Mouse (Mus musculus) adrenal gland (tissue): ENCODE results near the gene Cox8b.

Source experiments
- intact Hi-C: fragments of 180-260 bp; cut with DNase I; formaldehyde crosslinking; loops from one replicate; pipeline ENCODE4 v1.15.1; 2025

The Cox8b gene

DNA sequence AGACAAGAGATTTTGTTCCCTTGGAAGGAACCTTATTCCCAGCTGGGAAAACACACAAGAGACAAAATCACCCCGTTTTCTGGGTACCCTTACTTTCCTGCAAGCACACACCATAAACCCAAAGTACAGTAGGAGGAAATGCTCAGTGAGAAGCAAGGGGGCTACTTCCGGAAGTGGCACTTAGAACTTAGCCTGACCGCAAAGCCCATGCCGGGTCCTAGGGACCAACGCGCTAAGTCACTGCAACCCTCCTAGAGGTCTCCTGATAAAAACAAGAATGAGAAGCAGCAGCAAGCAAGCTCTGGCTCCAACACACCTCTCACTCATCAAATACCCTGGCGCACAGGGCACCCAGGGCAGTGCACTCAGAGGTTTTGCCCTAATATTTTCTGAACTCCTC is 20.9 kb downstream of the Cox8b start:
- intact Hi-C loops: no loop called here

DNA sequence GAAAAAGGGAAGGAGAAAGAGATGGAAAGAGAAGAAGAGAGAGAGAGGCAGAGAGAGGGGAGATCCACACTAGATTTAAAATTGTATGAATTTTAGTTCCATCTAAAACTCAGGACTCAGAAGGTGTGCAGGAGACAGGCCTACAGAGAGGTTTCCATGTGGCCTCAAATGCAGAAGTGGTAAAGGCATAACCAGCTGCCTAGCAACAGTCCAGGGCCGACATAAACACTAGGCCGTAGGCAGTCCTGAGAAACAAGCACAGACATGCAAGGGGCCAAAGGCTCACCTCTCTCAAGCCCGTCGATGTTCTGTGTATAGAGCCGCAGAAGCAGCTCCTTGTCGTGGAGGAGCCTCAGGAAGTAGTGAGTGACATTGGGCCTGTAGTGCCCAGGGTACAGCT is 22.9 kb downstream of the Cox8b start:
- intact Hi-C loops: no loop called here

DNA sequence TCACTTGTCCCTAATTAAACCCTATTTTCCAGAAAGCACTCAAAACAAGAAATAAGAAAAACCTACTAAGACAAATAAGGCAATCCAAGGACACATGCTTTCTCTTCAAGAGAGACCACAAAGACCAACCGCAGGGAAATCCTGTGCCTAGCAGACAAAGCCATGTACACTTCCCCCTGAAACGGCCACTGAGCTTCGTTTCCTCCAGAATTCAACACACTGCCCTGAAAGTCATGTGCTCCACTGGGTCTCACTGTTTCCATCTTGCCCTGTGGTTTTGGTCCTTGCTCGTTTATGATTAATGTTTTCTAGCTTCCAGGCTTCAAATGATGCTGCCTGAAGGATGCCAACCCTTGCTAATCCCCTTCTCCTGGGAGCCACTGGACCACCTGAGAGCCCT is 26.0 kb downstream of the Cox8b start:
- intact Hi-C loops: no loop called here

DNA sequence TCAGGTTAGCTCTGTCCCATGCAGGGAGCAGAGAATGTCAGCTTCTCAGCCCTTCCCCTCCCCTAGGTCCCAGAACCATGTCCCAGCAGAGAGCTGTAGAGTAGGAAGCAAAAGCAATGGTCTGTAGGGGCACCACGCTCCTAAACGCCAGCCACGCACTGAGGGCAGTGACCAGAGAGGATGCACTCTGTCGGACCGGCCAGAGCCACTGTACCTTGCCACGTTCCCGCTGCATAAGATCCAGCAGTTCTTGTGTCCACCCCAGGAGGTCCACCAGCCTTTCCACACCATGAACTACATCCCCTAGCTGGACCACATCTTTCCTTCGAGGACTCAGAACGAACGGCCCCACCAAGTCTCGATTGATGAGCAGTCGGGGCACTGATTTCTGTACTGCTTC is 35.5 kb downstream of the Cox8b start:
- intact Hi-C loops: no loop called here

DNA sequence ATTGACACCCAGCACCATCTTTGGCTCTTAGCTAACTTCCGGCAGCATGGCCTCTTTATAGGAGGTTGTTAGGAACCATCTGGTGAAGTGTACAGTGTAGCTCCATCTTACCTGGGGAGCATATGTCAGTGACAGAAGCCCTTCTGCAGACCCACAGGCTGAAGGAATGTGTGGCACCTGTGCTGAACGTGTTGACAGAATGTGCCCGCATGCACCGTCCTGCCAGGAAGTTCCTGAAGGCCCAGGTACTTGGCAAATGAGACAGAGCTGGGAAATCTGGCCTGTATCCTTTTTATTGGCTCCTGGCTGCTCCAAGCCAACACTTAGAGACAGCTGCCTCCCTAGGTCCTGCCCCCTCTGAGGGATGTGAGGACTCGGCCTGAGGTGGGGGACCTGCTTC is 39.5 kb downstream of the Cox8b start:
- intact Hi-C loops: no loop called here

DNA sequence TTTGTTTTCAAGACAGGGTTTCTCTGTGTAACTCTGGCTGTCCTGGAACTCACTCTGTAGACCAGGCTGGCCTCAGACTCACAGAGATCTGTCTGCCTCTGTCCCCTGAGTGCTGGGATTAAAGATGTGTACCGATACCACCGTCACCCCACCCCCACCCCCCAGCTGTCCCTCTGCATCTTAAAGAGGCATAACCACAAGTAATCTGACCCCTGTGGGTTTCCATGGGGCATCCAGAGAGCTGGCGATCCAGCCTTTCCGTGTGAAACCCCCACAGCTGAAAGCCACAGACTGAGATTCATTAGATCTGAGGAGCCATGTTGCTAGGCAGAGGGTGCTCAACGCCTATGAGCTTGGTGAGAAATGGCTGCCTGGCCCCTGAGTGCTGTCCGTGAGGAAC is 40.2 kb downstream of the Cox8b start:
- intact Hi-C loops: no loop called here

DNA sequence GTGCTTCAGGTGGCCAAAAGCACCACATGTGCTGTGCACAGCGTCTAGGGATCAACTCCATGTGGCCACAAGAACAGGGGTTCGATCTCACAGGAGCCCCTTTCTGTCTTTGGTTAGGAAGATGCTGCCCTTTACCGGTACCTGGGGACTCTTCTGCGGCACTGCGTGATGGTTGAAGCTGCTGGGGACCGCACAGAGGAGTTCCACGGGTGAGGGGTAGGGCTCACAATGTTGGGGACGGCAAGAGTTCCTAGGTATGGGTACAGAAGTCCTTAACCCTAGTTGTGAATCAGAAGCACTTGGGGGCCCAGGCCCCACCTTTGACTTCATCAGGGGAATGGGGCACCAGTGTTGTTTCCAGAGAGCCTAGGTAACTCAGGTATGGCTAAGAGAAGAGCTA is 41.5 kb downstream of the Cox8b start:
- intact Hi-C loops: no loop called here

DNA sequence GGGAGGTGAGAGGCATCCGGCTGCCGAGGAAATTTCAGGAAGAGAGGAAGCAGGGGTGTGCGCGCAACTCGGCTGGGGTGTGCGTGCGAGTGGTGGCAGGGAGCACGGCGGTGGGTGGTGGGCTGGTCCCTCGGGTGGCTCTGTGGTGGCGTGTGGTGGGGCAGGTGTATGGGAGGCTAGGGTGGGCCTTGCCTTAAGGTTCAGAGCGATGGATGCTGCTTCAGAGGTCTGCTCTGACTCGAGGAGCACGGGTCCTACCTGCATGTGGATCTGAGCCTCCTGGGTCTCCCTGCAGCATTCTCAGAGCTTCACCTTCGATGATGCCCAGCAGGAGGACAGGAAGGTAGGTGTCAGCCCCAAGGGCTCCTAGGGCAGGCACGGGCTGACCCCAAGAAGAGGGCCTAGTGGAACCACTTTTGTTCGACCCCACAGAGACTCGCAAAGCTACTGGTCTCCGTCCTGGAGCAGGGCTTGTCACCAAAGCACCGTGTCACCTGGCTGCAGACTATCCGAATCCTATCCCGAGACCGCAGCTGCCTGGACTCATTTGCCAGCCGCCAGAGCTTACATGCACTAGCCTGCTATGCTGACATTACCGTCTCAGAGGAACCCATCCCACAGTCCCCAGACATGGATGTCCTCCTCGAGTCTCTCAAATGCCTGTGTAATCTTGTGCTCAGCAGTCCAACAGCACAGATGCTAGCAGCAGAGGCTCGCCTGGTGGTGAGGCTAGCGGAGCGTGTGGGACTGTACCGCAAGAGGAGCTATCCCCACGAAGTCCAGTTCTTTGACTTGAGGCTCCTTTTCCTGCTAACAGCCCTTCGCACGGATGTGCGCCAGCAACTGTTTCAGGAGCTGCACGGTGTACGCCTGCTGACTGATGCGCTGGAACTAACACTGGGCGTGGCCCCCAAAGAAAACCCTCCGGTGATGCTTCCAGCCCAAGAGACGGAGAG is 42.4 kb downstream of the Cox8b start, which contains the start of gene Bet1l:
Gene Bet1l (minus strand): TSS at position 28 of the 956 bp plus-strand sequence.
- intact Hi-C loops: no loop called here

DNA sequence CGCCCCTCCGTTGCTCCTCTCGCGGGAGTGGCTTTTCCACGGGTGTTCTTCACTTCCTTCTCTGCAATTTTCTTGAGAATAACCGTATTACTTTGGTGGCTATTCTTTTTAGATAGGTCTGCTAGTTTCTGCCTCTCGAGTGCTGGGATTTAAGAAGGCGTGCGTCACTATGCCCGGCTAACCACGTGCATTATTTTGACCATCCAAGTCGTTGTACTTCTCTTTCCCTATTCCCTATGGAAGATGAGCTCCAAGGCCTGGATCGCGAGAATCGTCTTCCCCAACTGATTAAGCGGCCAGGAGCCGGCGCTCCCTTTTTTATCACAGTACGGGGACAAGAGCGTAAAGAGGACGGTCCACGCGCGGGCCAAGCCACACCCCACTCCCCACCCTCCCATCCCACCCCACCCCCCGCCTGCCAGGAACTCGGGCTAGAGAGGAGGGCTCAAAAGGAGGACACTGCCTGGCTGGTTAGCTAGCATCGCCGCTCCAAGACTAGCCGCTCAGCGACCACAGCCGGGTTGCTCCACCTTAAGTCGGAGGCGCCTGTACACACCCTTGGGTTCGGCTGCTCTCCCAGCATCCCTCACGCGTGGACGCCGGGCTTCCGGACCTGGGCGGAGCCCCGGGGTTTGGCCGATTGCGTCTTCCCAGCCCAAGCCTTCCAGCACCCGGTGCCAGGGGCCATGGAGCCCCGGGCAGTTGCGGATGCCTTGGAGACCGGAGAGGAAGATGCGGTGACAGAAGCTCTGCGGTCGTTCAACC is 43.3 kb downstream of the Cox8b start, which contains the start of gene Ric8a:
Gene Ric8a (plus strand): TSS at position 173 of the 765 bp plus-strand sequence.
- intact Hi-C loops: no loop called here

DNA sequence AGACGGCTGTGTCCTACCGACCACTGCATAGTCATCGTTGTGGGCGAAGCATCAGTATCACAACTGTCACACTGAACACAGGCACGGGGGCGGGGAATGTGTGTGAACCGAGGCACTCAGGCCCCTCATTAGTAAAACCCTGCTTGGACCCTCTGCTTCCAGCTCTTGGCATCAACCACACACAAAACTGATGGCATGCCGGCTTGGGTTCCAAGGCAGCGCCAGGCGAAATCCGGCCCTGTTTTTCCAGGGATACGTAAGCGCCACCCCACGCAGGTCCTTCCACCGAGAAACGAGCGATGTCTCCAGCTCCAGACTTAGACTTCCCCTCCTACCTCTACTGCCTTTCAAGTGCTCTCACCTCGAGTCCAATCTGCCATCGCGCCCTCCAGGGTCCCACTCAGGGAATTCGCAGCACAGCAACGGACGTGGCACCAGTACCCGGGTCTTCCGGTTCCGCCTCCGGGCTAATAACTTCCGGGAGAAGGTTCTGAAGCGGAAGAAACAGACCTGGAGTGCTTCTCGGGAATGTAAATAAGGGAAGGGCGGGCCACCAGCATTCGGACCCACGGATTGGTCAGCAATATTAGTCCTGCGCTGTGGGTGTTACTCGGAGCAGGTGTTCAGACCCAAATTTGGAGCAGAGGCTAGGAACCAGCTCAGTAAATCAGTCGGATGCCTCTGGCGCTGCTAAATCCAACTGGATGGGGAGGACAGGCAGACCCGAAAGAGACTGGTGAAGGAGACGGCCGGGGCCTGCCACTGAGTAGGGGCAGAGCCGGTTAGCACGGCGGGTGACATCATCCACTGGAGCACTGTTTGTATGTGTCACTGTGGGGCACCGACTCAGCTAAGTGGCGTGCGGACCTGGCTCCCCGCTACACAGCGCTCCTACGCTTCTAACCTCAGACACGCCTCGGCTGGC is 44.1 kb downstream of the Cox8b start, which contains the start of gene Gm45785:
Gene Gm45785 (minus strand): TSS at position 472 of the 925 bp plus-strand sequence.
- intact Hi-C loops: no loop called here

DNA sequence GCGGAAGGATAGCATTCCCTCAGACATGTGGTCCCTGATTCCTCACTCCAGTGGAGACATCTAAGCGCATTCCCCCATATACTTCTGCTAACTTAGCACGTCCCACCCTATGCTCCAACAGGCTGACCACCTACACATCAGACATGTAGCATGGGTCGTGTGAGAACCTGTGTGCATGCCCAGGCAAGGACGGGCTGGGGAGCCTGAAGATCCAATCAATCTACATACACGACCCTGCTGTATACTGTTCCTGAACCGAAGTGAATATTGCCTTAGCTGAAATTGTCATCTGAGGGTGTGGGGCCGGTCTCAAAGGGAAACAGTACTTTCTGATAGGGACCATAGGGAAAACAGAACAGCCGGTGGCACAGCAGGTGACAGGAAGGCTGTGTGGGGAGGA is 45.1 kb downstream of the Cox8b start:
- intact Hi-C loops: no loop called here

DNA sequence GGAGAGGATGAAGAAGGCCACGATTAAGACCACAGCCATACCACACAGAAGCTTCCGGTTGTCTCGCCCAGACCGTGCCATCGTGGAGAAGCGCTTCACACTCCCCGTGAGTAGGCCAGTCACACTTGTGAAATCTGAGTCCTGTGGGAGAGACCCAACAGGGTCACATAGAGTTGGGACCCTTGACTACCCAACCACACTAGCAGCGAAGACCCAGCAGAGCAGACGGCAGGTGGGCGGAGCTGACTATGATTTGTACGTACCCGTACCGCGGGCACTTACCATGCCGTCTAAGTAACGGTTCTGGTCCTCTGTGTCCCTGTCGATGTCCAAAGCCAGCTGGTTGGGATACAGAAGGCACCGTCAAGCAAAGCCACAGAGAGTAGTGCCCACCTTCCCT is 45.8 kb downstream of the Cox8b start:
- intact Hi-C loops: no loop called here

DNA sequence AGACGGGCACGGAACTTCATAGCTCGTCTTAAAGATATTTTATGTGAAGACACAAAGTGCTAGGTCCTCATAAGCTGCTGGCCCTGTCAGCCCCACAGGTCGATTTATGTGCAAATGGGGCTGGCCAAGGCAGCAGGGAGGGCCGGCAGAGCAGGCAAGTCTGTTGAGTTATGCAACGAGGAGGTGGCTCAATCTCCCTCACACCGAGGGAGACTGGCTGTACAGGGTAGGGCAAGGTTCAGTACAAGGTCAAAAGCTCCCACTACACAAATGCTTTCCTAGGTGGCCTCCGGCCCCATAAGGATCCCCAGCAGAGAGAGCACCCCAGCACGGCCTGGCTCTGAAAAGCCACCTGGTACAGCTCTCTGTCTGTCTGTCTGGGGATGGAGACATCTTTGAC is 46.9 kb downstream of the Cox8b start:
- intact Hi-C loops: no loop called here

DNA sequence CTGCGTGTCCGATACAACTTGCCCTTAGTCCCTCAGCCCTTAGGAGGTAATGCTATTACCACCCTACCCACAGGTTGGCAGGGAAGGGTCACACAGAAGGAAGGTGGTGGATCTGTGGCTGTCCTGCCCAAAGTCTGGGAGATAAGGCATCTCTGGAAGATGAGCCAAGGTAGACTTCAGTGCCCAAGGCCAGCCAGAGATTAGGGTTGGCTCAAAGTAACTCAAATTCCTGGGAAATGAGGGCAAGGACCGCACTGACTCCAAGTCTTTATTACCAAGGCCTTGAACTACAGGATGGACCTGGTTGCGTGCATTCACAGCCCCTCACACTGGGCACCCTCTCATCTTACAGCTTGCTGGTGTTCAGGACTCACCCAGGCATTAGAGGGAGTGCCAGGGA is 48.3 kb downstream of the Cox8b start:
- intact Hi-C loops: no loop called here
